Mouse (Mus musculus): ENCODE results near the gene Ctsw.

The Ctsw gene

DNA sequence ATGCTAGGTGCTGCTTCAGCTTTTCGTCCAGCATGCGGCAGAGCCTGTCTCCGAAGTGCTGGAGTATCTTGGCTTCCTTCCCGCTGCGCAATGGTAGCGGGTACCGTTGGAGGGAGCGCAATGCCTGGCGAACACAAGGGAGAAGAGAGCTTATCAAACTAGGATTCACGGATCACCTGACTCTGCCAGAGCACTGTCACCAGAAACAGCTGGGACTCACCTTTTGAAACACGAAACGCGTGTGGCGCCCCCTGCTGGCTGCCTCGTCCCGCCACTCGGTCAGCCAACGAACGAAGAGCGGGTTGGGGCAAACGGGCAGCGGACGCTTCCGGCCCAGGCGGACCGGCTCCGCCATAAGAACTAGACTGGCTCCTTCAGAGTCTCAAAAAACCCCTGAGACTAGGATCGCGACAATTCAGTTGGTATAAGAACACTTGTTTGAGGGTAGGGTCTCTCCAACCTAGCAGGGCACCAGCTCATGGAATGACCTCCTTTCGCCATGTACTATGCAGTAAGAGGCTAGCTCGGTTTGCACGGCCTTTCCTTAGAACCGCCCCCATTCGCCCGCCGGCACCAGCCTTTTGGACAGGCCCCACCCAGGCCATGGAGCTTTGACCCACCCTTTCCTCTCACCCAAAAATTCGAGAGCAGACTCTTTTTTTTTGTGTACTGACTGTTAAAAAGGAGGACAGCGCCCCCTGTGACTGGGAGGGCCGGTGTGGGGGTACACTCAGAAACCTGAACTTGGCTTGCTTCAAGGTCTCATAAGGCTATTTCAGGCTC lies 19.7 kb upstream of the Ctsw start, which contains the start of gene Mus81:
Gene Mus81 (minus strand): TSS at position 635 of the 783 bp plus-strand sequence.
- WGBS: under 1% methylated on average over 39 of the region's 39 CpGs

DNA sequence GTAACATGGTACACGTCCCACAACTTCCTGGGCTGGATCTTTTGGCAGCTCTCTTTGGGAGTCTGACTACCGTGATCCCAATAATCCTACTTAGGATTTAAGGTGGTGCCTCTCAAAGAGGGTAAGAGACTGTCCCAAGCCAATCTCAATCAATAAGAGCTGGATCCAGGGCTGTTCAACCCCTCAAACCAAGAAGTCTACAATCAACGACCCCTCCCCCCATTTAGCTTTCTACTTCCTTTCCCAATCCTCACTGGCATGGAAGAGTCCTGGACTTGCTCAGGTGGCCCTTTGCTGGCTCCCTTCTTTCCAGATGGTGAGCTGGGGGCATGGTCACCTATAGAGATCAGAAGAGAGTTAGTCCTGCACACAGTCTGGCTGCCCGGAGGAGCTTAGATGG lies 18.5 kb upstream of the Ctsw start:
- WGBS: 78% methylated on average over 4 of the region's 4 CpGs

DNA sequence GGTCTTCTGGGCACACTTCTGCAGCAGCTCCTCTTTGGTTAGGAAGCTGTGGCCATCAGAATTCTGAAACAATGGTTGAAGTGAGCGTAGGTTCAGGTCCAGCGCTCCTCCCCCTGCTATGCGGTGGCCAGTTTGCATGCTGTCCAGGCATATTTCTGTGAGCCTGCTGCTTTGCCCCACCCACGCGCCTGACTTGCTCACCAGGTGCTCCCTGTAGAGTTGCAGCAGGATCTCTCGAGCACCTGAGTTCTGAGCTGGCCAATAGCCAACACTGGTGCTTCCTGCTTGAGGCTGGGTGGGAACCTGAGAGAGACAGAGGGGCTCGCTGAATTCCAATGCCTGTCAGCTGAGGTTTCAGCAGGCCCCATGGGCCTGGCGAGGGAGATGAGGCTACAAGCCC lies 18.0 kb upstream of the Ctsw start:
- 68% methylated on average over 8 of the region's 8 CpGs for WGBS

DNA sequence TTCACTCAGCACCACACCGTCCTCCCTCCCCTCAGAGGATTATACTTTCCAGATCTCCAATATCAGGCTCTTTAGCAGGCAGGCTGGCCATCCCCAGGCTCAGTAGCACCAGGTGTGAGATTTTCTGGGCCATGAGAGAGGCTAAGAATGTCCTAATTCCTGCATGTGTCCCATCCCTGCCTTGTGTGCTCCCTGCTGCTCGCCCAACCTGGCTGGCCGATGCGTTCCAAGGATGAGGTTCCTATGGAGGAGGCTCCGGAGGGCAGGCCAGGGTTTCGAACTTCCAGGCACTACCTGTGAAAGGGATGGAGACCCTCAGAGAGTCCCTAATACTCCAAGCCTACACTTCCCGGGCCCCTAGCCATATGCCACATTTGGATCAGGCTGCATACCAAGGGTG lies 17.5 kb upstream of the Ctsw start:
- 90% methylated on average over 7 of the region's 7 CpGs for WGBS

DNA sequence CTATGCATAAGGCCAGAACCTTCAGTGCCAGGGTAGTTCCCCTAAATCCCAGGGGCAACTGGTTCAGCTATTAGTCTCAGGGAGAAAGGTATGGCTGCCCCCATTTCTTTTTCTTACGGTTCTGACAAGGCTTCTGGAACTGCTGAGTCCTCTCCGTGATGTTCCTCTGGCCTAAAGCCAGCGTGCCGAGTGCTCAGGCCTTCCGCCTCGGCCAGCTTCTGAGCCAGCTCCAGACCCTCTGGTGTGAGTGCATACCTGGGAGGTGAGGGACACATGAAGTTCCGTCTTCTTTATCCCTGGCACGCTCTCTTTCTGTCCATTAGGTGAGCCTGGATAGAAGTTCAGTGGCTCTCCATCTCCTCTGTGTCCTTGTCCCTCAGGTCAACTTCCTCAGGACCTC lies 17.1 kb upstream of the Ctsw start:
- 81% methylated on average over 8 of the region's 8 CpGs for WGBS

DNA sequence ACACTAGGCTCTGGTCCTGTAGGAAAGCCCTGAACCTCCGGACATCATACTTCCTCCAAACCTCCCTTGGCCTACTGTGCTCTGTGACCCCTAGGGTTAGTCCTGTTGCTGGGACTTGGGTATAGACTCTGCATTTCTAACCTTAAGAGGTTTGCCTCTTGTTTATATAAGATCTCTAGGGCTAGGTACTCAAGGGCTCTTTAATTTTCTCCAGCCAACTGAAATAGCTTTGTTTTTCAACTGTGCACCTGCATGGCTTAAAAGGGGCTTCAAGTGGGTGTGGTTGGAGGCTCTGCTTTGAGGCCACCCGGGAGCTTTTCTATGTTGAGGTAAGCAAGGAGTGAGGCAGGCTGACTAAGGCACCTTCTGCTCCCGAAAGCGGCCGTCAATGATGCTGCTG lies 16.2 kb upstream of the Ctsw start:
- 88% methylated on average over 5 of the region's 5 CpGs for WGBS

DNA sequence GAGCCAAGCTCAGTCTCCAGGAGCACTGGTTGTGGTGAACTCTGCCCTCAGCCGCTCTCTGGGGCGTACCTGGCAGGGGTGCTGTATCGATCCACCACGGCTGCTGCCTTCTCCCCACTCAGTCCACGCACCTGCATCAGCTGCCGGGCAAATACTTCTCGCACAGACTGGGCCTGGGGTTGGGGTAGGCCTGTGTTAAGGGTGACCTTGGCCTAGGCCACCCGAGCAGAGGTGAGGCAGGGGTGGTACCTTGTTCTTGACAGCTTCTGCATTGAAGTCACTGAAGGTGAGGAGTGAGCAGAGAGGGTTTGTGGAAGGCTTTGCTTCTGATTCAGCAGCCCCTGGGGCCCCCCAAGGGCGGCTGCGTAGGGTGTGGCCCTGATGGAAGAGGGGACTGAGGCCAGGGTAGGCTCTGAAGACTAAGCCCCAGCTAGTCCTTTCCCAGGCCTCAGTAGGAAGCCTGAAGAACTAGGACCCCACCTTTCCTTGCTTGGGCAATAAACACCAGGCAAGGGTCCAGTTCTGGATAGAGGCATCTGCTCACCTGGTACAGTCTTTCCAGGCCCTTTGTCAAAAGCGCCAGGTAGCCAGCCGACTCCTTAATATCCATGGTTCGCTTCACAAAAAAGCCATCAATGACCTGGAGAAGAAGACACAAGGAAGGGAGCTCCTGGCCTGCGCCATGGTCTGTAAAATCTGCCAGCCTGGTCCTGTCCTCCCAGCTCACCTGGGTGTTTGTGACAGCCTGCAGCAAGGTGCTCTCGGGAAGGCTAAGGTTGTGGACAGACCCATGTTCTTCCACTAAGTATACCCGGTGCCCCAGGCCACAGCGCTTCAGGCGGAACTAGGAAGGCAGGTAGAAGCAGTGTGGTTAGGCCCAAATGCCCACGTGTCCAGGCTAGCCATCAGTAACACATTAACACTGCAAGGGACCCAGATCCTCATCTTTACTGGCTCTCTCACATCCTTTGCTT lies 15.4 kb upstream of the Ctsw start:
- 91% methylated on average over 19 of the region's 19 CpGs for WGBS

DNA sequence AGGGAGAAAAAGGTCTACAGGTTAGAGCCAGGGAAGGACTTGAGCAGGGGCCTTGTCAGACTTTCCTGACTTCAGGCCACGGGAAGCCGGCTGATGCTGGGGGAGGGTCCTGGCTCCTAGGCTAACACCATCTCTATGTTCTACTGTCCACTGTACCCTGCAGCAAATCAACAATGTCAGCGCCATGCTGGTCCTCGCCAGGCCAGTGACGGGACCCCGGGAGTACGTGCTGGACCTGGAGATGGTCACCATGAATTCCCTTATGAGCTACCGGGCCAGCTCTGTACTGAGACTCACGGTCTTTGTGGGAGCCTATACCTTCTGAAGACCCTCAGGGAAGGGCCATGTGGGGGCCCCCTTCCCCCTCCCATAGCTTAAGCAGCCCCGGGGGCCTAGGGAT lies 13.1 kb upstream of the Ctsw start:
- WGBS: 94% methylated on average over 10 of the region's 10 CpGs

DNA sequence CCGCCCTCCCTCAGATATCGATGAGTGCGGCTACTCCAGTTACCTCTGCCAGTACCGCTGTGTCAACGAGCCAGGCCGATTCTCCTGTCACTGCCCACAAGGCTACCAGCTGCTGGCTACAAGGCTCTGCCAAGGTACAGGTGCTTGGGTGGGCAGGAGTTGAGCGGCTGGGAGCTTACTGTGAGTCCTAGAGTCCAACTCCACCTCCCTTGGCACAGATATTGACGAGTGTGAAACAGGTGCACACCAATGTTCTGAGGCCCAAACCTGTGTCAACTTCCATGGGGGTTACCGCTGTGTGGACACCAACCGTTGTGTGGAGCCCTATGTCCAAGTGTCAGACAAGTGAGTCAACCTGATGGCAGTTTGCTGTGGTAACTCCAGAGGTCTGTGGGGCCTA lies 11.7 kb upstream of the Ctsw start:
- WGBS: 87% methylated on average over 10 of the region's 10 CpGs

DNA sequence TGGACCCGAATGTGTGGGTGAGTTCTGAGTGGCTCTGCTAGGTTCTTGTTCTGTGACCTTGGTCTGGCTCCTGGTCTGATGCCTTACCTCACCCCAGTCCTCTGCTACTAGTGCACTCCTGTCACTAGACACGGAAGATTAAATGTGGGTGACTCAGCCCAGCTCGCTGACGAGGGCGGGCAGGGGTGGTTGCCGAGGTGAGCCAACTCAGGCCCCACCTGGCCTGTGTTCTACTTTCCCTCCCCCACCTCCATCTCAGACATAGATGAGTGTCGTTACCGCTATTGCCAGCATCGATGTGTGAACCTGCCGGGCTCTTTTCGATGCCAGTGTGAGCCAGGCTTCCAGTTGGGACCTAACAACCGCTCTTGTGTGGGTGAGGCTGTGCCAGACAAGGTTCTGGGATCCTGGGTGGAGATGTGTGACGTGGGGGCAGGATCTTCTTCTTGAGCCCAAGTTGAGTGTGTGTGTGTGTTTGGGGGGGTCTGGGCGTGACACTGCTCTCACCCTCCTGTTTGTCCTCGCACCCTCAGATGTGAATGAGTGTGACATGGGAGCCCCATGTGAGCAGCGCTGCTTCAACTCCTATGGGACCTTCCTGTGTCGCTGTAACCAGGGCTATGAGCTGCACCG lies 9.5 kb upstream of the Ctsw start:
- WGBS: 73% methylated on average over 18 of the region's 18 CpGs

DNA sequence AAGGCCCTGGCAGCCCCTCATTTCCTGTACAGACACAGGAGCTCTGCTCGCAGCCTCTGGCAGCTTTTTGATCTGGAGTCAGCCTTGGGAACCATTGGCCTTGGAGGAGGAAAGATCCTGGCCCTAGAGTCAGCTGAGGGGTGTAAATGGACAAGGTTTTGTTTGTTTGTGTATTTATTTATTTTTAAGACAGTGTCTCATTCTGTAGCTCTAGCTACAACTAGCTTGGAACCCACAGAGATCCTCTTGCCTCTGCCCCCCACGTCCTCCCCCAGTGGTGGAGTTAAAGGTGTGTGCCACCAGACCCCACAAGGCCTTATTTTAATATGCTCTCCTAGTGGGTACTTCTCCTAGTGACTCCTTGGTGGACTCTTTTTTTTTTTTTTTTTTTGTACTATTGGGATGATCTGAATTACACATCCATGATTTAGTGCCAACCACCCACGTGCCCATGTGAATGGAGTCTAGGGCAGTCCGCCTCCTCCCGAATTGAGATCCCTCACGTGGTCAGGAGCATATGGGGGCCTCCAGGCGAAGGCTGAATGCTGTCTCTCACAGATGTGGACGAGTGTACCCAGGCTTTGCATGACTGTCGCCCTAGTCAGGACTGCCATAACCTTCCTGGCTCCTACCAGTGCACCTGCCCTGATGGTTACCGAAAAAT lies 8.8 kb upstream of the Ctsw start:
- 70% methylated on average over 10 of the region's 10 CpGs for WGBS

DNA sequence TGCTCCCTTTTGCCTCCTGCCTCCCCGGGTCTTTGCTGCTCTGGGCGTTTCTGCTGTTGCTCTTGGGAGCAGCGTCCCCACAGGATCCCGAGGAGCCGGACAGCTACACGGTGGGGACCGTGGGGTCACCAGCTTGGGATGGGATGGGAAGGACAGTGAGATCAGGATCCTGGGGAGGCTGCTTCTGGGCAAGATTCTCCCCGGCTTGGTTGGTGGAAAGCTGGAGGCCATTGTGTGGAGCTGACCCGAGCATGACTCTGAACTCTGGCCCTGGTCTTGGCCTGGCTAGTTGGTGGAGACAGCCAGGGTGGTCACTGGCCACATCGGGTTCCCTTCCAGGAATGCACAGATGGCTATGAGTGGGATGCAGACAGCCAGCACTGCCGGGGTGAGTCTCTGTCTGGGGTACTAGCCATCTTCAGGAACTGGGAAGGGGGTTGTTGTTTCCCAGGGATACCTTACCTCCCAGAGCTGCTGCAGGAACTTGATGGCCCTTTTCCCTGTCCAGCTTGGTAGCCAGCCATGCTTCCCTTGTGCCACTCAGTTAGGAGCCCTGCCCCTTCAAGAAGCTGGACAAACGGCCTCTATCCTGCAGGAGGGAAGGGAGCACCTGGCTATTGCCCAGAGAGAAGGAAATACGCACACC lies 6.9 kb upstream of the Ctsw start:
- 26% methylated on average over 13 of the region's 13 CpGs for WGBS

DNA sequence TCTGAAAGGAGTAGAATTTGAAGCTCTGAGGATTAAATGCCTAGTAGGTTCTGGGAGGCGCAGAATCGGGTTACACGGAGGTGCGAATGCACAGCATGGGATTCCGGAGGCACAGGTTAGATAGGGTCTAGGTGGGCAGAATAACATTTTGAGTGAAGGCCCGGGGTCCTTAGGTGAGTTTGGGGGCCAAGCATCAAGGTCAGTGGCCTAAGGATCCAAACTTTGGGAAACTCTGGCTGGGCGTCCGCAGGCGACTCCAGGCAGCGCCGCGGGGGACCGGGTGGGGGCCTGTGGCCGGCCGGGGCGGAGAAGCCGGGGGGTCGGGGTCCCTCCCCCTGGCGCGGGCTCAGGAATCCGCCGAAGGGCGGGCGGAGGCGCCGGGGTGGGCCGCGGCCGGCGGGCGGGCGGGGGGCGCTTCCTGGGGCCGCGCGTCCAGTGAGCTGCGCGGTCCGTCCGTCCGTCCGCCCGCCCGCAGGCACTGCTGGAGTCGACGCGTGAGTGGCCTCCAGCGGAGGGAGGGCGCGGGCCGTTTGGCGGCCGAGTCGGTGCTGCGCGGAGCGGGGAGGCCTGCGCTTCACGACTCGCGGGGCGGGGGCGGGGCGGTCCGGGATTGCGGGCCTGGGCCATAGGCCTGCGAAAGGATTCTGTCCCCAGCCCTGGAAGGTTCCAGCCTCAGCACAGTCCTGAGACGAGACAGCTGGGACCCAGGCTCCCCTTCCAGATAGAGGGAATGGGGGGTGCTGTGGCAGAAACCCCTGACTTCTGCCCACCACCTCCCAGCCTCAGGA lies 6.2 kb upstream of the Ctsw start:
- 2% methylated on average over 62 of the region's 68 CpGs for WGBS

DNA sequence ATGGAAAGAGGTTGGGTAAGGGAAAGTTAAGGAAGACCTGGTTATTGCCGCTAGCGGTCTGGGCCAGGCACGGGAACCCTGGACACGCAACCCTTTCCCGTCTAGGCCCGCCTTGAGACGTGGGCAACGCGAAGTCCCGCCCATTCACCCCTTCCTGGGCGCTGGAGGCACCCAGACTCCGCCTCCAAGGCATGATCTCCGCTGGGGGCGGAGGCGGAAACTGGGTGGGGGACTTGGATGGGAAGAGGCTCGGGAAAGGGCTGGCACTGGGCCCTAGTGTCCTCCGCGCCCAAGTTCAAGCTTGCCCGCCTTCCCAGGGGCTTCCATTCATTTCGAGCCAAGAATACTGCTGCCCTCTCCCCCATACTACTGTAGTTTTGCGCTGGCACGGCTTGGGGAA lies 5.4 kb upstream of the Ctsw start, which contains the start of gene Efemp2:
Gene Efemp2 (plus strand): TSS at position 235 of the 400 bp plus-strand sequence.
- 6% methylated on average over 22 of the region's 22 CpGs for WGBS

DNA sequence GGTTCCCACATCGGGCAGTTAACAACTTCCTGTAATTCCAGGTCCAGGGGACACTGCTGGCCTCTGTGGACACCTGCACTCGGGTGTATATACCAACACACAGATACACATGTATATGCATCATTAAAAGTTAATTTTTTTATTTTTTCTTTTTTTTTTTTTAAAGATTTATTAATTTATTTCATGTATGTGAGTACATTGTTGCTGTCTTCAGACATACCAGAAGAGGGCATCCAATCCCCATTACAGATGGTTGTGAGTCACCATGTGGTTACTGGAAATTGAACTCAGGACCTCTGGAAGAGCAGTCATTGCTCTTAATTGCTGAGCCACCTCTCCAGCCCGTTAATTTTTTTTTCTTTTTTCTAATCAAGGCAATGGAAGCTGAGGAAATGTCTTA lies 4.5 kb upstream of the Ctsw start:
- WGBS: 80% methylated on average over 3 of the region's 3 CpGs

DNA sequence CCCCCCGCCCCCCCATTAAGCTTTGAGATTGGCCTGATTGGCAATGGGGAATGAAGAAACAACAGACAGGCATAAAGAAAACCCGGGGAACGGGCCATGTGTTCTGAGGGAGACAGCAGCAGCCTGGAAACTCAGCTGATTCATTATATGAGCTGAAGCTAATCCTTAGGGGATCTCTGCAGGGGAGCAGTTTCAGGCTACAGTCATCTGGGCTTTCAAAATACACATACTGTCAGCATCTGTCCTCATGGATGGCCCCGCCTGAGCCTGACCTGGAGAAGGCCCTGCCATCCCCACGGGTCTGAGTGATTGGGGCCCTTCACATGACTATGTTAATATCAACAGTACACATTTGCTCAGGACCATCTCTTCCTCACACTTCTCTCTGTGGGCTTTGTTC lies 3.5 kb upstream of the Ctsw start:
- 54% methylated on average over 5 of the region's 5 CpGs for WGBS

DNA sequence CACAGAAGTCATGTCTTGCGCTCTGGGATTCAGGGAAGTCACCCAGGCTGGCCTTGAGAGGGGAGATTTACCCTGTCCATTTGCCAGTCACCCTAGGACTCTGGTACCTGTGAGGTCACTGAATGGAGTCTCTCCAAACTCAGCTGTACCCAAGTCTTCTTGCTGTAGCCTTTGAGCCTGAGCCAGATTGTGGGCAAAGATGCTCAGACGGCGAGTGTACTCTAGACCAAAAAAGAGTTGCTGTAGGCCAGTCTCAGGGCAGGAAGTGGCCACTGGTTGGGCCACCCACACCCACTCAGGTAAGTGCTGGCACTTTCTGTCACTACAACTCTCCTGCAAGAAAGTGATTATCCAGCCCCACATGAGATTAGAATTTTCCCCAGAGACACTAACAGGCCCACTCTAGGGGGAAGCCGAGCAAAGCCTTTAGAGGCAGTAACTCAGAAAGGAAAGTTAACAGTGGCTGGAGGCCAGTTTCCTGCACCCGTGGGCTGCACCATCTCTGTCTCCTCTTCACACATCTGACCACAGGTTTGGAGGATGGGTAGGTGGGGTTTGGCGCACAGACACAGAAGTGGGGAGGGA lies 1.3 kb downstream of the Ctsw start:
- 74% methylated on average over 6 of the region's 6 CpGs for WGBS

DNA sequence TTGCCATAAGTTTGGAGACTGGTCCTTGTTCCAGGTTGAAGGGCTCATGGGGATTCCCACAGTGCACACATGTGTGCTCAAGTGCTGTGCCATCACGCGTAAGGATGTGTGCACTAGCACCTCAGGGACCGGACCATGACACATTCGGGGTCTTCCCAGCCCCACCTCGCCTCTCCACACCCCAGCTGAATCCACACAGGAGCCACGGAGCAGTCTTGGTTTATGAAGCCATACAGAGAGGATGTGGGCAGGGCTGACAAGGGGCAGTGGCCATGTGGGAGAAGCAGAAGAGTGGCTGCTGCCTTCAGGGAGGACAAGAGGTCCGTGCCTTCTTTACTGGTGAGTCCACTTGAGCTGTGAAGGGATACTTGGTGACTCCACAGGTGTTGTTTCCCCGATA lies 3.3 kb downstream of the Ctsw start:
- WGBS: 93% methylated on average over 8 of the region's 8 CpGs

DNA sequence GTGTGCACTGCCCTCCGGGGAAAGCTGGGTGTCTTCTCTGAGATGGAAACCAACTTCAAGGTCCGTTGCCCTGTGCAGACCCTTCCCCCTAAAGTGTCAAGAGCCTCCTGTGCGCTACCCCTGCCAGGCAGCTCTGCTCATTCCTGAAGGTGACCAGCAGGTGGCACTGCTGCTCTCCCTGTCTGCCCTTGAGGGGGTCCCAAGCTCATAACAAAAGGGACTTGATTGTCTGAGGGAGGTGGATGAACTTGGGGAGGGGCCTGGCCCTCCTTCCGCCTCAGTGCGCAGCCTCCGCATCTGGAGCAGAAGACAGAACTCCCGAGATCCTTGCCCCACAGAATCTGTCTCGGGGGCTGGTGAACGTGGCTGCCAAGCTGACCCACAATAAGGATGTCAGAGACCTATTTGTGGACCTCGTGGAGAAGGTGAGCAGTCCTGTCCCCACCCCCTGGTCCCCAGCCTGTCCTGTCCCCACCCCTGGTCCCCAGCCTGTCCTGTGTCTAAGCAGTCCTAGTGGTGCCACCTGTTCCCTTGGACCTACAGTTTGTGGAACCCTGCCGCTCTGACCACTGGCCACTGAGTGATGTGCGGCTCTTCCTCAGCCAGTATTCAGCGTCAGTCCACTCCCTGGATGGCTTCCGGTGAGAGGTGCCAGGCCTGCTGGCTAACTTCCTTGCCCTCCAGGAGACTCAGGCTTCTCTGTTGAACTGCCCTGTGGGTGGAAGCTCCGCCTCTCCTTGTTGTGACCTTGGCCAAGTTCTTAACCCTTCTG lies 4.3 kb downstream of the Ctsw start:
- 28% methylated on average over 15 of the region's 15 CpGs for WGBS

All from cerebral cortex, adult 2 months (tissue).